Mouse (Mus musculus): Measurements from ENCODE around the gene Sspn. TPM values are rescaled to one million over a fixed set of nuclear protein-coding genes. Genes with fewer than 3 reads are reported as not detected.

The Sspn gene
- total and polyA plus RNA-seq, 3 experiments = 0.11 TPM; not detected in 2

DNA sequence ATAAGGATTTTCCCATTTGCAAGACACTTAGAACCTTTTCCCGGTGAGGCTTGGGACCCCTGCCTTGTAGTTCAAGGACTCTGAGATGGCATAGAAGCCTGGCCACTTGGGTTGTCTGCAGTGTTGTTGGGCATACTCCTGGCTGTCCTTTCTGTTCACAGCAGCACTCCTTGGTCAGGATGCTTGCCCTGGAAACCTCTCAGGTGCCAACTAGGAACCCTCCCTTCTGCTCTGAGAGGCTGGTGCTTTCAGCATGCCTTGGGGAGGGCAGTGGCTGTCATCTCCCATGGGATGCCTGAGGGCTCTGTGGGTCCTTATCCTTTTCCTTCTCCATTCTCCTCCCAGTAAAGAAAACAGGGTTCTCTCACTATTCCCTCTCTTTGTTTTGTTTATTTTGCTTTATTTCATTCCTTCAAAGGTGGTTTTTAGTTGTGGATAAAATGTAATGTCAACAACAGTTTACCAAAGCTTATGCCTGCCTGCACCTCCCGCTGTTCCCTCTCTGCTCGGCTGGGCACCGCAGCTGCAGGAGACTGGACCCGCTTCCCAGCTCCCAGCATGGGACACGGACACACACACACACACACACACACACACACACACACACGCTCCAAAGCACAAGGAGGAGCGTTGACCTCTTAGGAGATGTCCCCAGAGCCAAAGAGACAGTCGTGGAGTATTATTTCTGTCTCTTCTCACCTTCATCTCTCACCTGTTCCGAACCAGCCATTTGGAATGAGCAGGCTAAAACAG is 77.9 kb downstream of the Sspn start:
- H3K4me3 ChIP-seq (ENCODE audit: low read depth, low read length) = no peak overlapping the region
- peaks cover 56% of the 10 kb centered on the region for H3K9me3 ChIP-seq (replicated peaks)
- H3K36me3 ChIP-seq (replicated peaks) = no peaks in the 10 kb centered on the region
- no peak for ATAC-seq (ENCODE audit: extremely low read depth, insufficient number of reproducible peaks, low FRiP score, poor library complexity, severe bottlenecking)
- DNase-seq (ENCODE audit: low spot score) = no peak
- no peak for TF ChIP-seq TAL1 (conservative IDR thresholded peaks at IDR 0.05; ENCODE audit: low read depth, low read length)
- TF ChIP-seq GATA1 (IDR thresholded peaks at IDR 0.05; ENCODE audit: borderline replicate concordance, low read length) = no peak
- TF ChIP-seq CTCF (IDR thresholded peaks at IDR 0.05; ENCODE audit: low read depth, low read length) = no peak
- TF ChIP-seq GATA2 (IDR thresholded peaks at IDR 0.05; ENCODE audit: borderline replicate concordance, low read depth, low read length) = no peak
- TF ChIP-seq POLR2AphosphoS5 (IDR thresholded peaks at IDR 0.05; ENCODE audit: insufficient replicate concordance, low read depth, low read length) = no peak
- no peaks in the 10 kb centered on the region for H3K4me1 ChIP-seq (ENCODE audit: insufficient read depth, low read depth, low read length)
- H3K27me3 ChIP-seq (ENCODE audit: insufficient read depth, low read length) = no peaks in the 10 kb centered on the region

DNA sequence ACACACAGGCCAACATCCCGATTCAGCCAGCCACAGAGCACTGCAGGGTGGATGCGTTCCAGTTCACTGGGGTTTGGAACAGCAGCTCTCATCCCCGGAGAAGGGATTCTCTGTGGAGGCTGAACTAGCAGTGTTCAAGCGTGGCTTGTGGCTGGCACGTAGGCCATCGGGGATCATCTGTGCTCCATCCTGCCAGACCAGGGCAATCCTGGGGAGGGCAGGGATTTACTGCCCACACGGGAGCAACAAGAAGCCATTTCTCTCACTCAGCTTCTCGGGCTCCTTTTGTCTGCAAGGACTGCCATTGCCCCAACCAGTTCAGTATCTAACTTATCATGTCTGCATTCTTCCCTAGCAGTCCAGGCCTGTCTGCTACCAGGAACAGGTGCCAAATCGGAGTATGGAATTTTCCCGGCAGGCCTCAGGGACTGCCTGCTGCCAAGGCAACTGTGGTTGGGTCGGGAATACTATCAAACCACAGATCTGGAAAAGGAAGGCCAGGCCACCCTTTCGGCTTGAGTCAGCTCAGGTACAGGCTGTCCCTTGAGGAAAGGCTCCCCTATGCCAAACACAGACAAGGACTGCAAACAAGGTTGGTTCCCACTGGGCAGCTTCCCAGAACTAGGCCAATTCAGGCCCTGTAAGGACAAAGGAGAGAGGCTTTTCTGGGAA is 78.8 kb downstream of the Sspn start:
- H3K9me3 ChIP-seq (replicated peaks) = peaks cover 59% of the 10 kb centered on the region
- TF ChIP-seq CTCF (IDR thresholded peaks at IDR 0.05; ENCODE audit: low read depth, low read length) (no peak), GATA2 (IDR thresholded peaks at IDR 0.05; ENCODE audit: borderline replicate concordance, low read depth, low read length) (no peak), TAL1 (conservative IDR thresholded peaks at IDR 0.05; ENCODE audit: low read depth, low read length) (no peak), POLR2AphosphoS5 (IDR thresholded peaks at IDR 0.05; ENCODE audit: insufficient replicate concordance, low read depth, low read length) (no peak), GATA1 (IDR thresholded peaks at IDR 0.05; ENCODE audit: borderline replicate concordance, low read length) (no peak)
- no peaks in the 10 kb centered on the region for H3K4me1 ChIP-seq (ENCODE audit: insufficient read depth, low read depth, low read length)
- no peak overlapping the region for H3K4me3 ChIP-seq (ENCODE audit: low read depth, low read length)
- no peak; the same call in 1 of the 2 replicates for ATAC-seq (ENCODE audit: extremely low read depth, insufficient number of reproducible peaks, low FRiP score, poor library complexity, severe bottlenecking)
- no peaks in the 10 kb centered on the region for H3K27me3 ChIP-seq (ENCODE audit: insufficient read depth, low read length)
- no peak for DNase-seq (ENCODE audit: low spot score)
- H3K36me3 ChIP-seq (replicated peaks) = no peaks in the 10 kb centered on the region

DNA sequence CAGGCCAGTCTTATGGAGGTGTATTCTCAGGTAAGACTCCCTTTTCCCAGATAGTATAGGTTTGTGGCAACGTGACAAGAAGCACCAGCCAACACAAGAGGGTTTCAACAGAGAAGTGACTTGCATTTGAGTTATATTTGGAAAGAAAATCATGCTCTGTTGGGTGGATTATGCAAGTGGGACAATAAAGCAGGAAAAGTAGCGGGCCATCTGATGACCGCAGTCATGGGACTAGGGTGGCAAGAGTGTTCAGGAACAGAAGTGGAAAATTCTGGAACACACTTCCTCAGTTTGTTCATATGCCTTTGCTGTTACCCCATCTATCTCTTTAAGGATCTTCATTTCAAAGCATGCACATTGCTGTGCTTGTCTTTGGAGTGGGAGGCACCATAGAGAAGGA is 82.9 kb downstream of the Sspn start:
- no peaks in the 10 kb centered on the region for H3K27me3 ChIP-seq (ENCODE audit: insufficient read depth, low read length)
- H3K9me3 ChIP-seq (replicated peaks) = peaks cover 49% of the 10 kb centered on the region
- no peak for ATAC-seq (ENCODE audit: extremely low read depth, insufficient number of reproducible peaks, low FRiP score, poor library complexity, severe bottlenecking)
- H3K4me3 ChIP-seq (ENCODE audit: low read depth, low read length) = no peak overlapping the region
- no peak for TF ChIP-seq CTCF (IDR thresholded peaks at IDR 0.05; ENCODE audit: low read depth, low read length)
- TF ChIP-seq TAL1 (conservative IDR thresholded peaks at IDR 0.05; ENCODE audit: low read depth, low read length) = no peak
- TF ChIP-seq POLR2AphosphoS5 (IDR thresholded peaks at IDR 0.05; ENCODE audit: insufficient replicate concordance, low read depth, low read length) = no peak
- no peak for TF ChIP-seq GATA2 (IDR thresholded peaks at IDR 0.05; ENCODE audit: borderline replicate concordance, low read depth, low read length)
- TF ChIP-seq GATA1 (IDR thresholded peaks at IDR 0.05; ENCODE audit: borderline replicate concordance, low read length) = no peak
- no peak for DNase-seq (ENCODE audit: low spot score)
- H3K36me3 ChIP-seq (replicated peaks) = no peaks in the 10 kb centered on the region
- H3K4me1 ChIP-seq (ENCODE audit: insufficient read depth, low read depth, low read length) = no peaks in the 10 kb centered on the region

Other genes starting within 250 kb of the Sspn start
- not detected in 2 replicates for gene Rassf8, start 184.9 kb upstream of the Sspn start, total RNA-seq (2014; fragmentation: Nextera tagmentation)
- under 0.01 and 0.16 TPM in 2 replicates for gene Rassf8, start 184.9 kb upstream of the Sspn start, total RNA-seq (2017)
- gene Rassf8, start 184.9 kb upstream of the Sspn start, polyA plus RNA-seq (2012) = not detected in 2 replicates
- gene Bhlhe41, start 66.1 kb upstream of the Sspn start, total RNA-seq (2014; fragmentation: Nextera tagmentation) = not detected in 2 replicates
- gene Bhlhe41, start 66.1 kb upstream of the Sspn start, total RNA-seq (2017) = 0.11 TPM in 1 of 2 replicates, not detected in the other
- 0.01 TPM in 1 of 2 replicates, not detected in the other for gene Bhlhe41, start 66.1 kb upstream of the Sspn start, polyA plus RNA-seq (2012)